Mouse (Mus musculus) ES-Bruce4 (cell line): ENCODE measurements at regions not wholly inside any gene's neighbourhood (a gene's known extent, or its start where the extent isn't known, plus 50 kb on each side); places are given as distances from the start of the nearest gene placed in this dataset.

Experiments
- CTCF ChIP-seq: IDR thresholded peaks from one replicate; pipeline ENCODE4 v1.8.1; 2011; ENCODE audit warnings: low read depth, low read length
- POLR2A ChIP-seq: IDR thresholded peaks from one replicate; pipeline ENCODE4 v1.8.1; 2011; ENCODE audit warnings: low read length; ENCODE audit not compliant: insufficient read depth

- peak; percentile 2 for TF ChIP-seq CTCF
- TF ChIP-seq POLR2A = no peak
Observed at GRCm38 (mm10) chr19:19347017-19347416, 236.0 kb upstream of the Rorb start.
